Mouse (Mus musculus) G1E (cell line): Measurements from ENCODE around the gene Gcc2. TPM values are rescaled to one million over a fixed set of nuclear protein-coding genes. Genes with fewer than 3 reads are reported as not detected.

ENCODE experiments used
- ATAC-seq: 2 replicates; pipeline ENCODE4 v1.8.0; 2016; ENCODE audit warnings: mild to moderate bottlenecking; ENCODE audit not compliant: insufficient number of reproducible peaks, poor library complexity, low FRiP score, severe bottlenecking; ENCODE audit errors: extremely low read depth
- DNase-seq: peaks from one replicate; pipeline ENCODE4 v3.0.0; 2012; ENCODE audit warnings: low spot score
- H3K27me3 ChIP-seq: 2 replicates; pipeline ENCODE4 v1.6.1; 2012; ENCODE audit warnings: mild to moderate bottlenecking, low read length, inconsistent platforms; ENCODE audit not compliant: insufficient read depth
- H3K36me3 ChIP-seq: replicated peaks from 2 replicates; pipeline ENCODE3; 2012; ENCODE audit warnings: mild to moderate bottlenecking, inconsistent platforms
- H3K4me1 ChIP-seq: 2 replicates; pipeline ENCODE4 v1.6.1; 2012; ENCODE audit warnings: low read depth, low read length, inconsistent platforms, mixed read lengths; ENCODE audit not compliant: insufficient read depth
- H3K4me3 ChIP-seq: 2 replicates; pipeline ENCODE4 v1.5.1; 2012; ENCODE audit warnings: low read depth, mild to moderate bottlenecking, inconsistent platforms, low read length, moderate library complexity, mixed read lengths
- H3K9me3 ChIP-seq: replicated peaks from 2 replicates; pipeline ENCODE4 v1.6.1; 2012; ENCODE audit warnings: inconsistent platforms
- CTCF ChIP-seq: IDR thresholded peaks from 2 replicates; pipeline ENCODE4 v1.5.1; 2012; ENCODE audit warnings: low read depth, low read length, inconsistent platforms, mixed read lengths
- GATA1 ChIP-seq: IDR thresholded peaks from 2 replicates; pipeline ENCODE4 v1.6.1; 2012; ENCODE audit warnings: borderline replicate concordance, low read length, inconsistent platforms, mixed read lengths
- GATA2 ChIP-seq: IDR thresholded peaks from 2 replicates; pipeline ENCODE4 v1.6.1; 2012; ENCODE audit warnings: low read depth, low read length, inconsistent platforms, borderline replicate concordance
- POLR2AphosphoS5 ChIP-seq: IDR thresholded peaks from 2 replicates; pipeline ENCODE4 v1.6.1; 2012; ENCODE audit warnings: low read depth, low read length, inconsistent platforms; ENCODE audit not compliant: insufficient replicate concordance
- TAL1 ChIP-seq: conservative IDR thresholded peaks from 2 replicates; pipeline ENCODE4 v1.6.1; 2012; ENCODE audit warnings: low read depth, low read length, inconsistent platforms, mixed read lengths
- polyA plus RNA-seq: library from polyadenylated mRNA; stranded (reverse); fragments of >175 nt; gene quantifications from 2 replicates; pipeline ENCODE4 v1.2.3, GENCODE M21; 2012
- total RNA-seq, 2 experiments: library from RNA; stranded (forward) in 1 of 2; stranded (reverse) in 1 of 2; fragments of 200-1000 nt in 1 of 2; fragments of >200 nt in 1 of 2; fragmentation: Nextera tagmentation in 1 of 2; gene quantifications; 2 replicates each; pipeline ENCODE4 v1.2.3; 2014 to 2017

Gene Gcc2
- total RNA-seq (2014; fragmentation: Nextera tagmentation) (31.0 and 44.7 TPM in 2 replicates), total RNA-seq (2017) (22.5 and 28.6 TPM in 2 replicates), polyA plus RNA-seq (4.5 and 5.7 TPM in 2 replicates)

DNA sequence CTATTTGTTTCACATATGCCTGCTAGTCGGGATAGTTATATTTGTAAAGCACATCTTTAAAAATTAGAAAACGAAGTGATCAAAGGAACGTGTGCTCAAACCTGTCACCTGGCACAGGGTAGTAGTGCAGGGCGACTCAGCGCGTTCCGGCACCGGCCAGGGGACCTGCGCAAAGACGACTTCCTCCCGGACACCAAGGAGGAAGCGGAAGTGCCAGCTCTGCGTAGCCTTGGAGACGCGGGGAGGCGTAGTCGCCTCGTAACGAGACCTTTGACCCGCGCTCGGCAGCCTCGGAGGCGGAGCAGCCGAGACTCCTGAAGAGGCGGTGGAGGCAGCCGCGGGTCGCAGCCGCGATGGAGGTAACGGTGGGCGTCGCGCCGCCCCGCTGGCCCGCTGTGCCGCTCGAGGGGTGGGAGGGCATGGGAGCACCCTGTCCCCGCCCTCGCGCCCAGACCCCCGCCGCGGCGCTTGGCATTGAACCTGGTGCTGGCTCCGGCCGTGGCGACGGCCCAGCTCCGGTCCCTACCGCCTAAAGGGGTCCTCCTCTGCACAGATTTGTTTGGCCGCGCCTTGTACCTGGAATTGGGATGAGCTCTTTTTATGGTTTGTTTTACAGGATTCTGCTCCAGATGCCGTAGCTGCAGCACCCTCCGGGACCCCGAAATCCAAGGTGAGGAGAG lies at the start of gene Gcc2:
Gcc2 (plus strand) TSS at position 285 of the 680 bp plus-strand sequence.
- ATAC-seq (peak; percentile 99), DNase-seq (peak; percentile 76)
- H3K36me3 ChIP-seq: peaks cover 18% of the 10 kb centered on the region
- H3K27me3 ChIP-seq: no peaks in the 10 kb centered on the region
- TF ChIP-seq TAL1 (no peak), GATA2 (no peak), CTCF (no peak), POLR2AphosphoS5 (no peak), GATA1 (no peak)
- H3K4me1 ChIP-seq: peaks cover 5% of the 10 kb centered on the region; the same call in 1 of the 2 replicates
- peak within 1 kb of the TSS; percentile 81 for H3K4me3 ChIP-seq
- H3K9me3 ChIP-seq: no peaks in the 10 kb centered on the region

DNA sequence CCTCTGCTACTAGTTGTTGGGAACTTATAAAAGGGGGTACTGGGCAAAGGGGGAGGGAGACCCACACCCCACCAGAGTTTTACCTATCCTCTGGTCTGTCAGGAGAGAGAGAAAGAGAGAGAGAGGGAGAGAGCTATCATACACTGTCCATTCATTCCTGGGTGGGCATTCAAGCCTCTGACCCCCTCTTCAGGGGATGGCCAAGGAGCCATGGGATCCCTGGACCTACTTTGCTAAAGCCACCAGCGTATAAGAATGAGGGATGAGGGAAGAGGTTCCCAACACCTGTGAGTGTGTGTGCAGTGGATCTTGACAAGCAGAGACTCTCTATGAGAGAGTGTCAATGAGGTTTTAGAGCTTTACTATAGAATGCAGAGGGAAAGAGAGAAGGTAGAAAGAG lies 49.3 kb upstream of the Gcc2 start:
- no peak for ATAC-seq
- H3K4me3 ChIP-seq: no peak overlapping the region
- no peak for TF ChIP-seq GATA1
- TF ChIP-seq TAL1: no peak
- TF ChIP-seq POLR2AphosphoS5: no peak
- TF ChIP-seq GATA2: no peak
- TF ChIP-seq CTCF: no peak
- H3K27me3 ChIP-seq: no peaks in the 10 kb centered on the region
- no peaks in the 10 kb centered on the region for H3K9me3 ChIP-seq
- H3K4me1 ChIP-seq: no peaks in the 10 kb centered on the region
- no peak for DNase-seq
- H3K36me3 ChIP-seq: no peaks in the 10 kb centered on the region

DNA sequence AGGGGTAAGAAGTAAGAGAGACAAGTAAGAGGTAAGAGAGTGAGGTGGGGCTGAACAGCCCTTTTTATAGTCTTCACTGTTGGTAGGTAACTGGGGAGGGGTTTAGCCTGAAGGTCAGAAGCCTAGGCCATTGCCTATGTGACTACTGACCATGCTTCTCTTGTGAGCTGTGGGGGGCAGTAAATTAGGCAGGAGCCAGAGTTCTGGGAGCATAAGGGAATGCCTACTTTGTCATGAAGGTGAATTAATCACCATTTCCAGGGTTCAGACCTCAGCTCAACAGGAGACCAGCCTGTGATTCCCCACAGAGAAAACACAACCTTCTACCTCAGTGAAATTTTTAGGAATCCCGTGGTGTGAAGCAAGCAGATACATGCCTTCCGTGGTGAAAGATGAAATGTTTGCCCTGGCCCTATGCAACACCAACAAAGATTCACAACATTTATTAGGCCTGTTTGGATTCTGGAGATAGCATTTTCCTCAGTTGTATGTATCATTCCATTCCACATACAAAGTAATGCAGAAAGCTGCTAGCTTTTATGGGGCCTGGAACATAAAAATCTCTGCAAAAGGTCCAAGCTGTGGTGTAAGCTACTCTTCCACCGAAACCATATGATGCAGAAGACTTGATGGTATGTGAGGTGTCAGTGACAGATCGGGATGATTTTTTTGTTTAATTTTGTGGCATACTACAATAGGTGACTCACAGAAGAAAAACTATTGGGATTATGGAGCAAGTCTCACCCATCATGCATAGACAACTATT lies 48.5 kb upstream of the Gcc2 start:
- H3K4me3 ChIP-seq: no peak overlapping the region
- no peaks in the 10 kb centered on the region for H3K36me3 ChIP-seq
- no peaks in the 10 kb centered on the region for H3K9me3 ChIP-seq
- TF ChIP-seq GATA2: no peak
- no peak for TF ChIP-seq CTCF
- no peak for TF ChIP-seq TAL1
- TF ChIP-seq GATA1: no peak
- TF ChIP-seq POLR2AphosphoS5: no peak
- H3K4me1 ChIP-seq: no peaks in the 10 kb centered on the region
- ATAC-seq: no peak
- H3K27me3 ChIP-seq: no peaks in the 10 kb centered on the region
- DNase-seq: no peak

DNA sequence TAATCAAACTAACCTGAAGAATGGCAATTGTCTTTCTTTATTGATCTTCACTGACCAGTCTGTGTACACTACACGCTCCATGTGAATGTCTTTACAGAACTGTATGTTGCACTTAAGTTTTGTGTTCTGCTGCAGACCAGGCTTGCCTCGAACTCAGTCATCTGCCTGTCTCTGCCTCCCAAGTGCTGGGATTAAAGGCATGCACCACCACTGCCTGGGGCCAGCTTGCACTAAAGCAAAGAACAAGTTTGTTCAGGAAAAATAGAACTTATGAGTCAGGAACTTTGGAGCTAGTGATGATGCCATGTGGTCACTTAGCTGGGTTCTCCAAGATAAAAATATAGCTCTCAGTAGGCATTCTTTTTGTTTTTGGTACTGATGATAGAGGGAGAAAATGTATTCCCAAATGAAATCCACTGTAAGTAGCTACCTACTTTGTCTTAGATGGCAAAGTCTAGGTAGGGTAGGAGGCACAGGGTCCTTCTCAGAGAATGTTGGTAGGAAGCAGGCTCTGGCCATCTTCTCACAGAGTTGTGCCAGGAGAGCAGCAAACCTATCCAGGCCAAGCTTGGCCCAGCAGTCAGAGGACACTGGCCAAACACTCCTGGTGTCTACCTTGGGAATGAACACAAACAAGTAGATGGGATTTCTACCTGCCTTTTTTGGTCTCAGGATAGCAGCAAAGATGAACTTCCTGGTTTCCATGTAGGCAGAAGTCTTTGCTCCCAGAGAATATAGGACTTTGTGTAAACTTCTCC lies 45.4 kb upstream of the Gcc2 start:
- H3K36me3 ChIP-seq: no peaks in the 10 kb centered on the region
- DNase-seq (no peak), ATAC-seq (no peak)
- no peaks in the 10 kb centered on the region for H3K9me3 ChIP-seq
- H3K4me1 ChIP-seq: no peaks in the 10 kb centered on the region
- no peaks in the 10 kb centered on the region for H3K27me3 ChIP-seq
- TF ChIP-seq POLR2AphosphoS5 (no peak), GATA1 (no peak), TAL1 (no peak), CTCF (no peak), GATA2 (no peak)
- no peak overlapping the region for H3K4me3 ChIP-seq

DNA sequence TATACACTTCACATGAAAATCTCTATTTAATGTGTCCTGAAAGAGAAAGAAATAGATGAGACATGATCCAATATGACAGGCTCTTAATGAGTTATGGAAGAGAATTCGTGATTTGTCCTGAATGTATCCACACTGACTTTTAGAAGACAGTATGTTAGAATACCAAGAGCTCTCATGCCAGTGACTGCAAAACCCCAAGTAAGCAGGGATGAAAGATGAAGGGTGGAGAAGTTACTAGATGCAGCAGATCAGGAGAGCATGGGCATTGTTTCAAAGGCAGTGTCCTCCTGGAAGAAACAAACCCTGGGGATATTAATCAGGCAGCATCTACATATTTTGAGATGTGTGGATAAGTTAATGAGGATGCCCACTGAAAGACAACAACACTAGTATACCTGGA lies 44.8 kb upstream of the Gcc2 start:
- Histone ChIP-seq H3K4me1 (no peaks in the 10 kb centered on the region), H3K9me3 (no peaks in the 10 kb centered on the region), H3K36me3 (no peaks in the 10 kb centered on the region), H3K27me3 (no peaks in the 10 kb centered on the region), H3K4me3 (no peak overlapping the region)
- TF ChIP-seq POLR2AphosphoS5: no peak
- TF ChIP-seq GATA1: no peak
- no peak for TF ChIP-seq TAL1
- TF ChIP-seq GATA2: no peak
- TF ChIP-seq CTCF: no peak
- ATAC-seq (no peak), DNase-seq (no peak)
